Mouse (Mus musculus) E14TG2a.4 (cell line): Measurements from ENCODE around the gene Nmnat2.

ENCODE experiments used
- CTCF ChIP-seq: conservative IDR thresholded peaks from 2 replicates; pipeline ENCODE4 v1.5.1; 2014; ENCODE audit warnings: low read length
- POU5F1 ChIP-seq: IDR thresholded peaks from 2 replicates; pipeline ENCODE4 v1.6.1; 2014; ENCODE audit warnings: low read length, borderline replicate concordance

DNA sequence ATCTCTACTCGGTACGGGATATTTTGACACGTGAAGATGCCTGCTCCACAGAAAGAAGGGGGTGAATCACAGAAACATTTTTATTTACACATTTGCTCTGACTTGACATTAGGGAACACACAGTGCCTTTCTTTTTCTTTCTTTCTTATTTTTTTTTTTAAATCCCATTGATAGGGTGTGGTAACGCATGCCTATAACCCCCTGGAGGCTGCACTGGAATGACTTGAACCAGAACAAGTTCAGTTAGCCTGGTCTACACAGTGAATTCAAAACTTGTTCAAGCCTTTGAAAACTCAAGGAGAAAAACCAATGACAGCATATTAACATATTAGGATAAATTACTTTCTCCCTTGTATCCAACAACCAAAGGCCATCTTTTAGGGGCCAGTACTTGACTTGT, 204.3 kb downstream of the Nmnat2 start:
- TF ChIP-seq CTCF (no peak), POU5F1 (no peak)
